Mouse (Mus musculus) bone marrow, adult 2 months (tissue): ENCODE data around the gene Gtsf1.

Source experiments
- CTCF ChIP-seq: fragments of 200-500 bp; IDR thresholded peaks from 2 replicates; pipeline ENCODE4 v1.5.1; 2011; ENCODE audit warnings: low read length, control low read depth; ENCODE audit not compliant: control insufficient read depth, insufficient read depth
- POLR2A ChIP-seq: fragments of 200-500 bp; IDR thresholded peaks from 2 replicates; pipeline ENCODE4 v1.6.1; 2011; ENCODE audit warnings: low read depth, mild to moderate bottlenecking, control low read depth, low read length, borderline replicate concordance; ENCODE audit not compliant: control insufficient read depth

- TF ChIP-seq POLR2A = no peak
- TF ChIP-seq CTCF = no peak
Measured at GRCm38 (mm10) chr15:103378665-103379356, 51.5 kb downstream of the Gtsf1 start.
